ENCODE assay signal across 4 mouse cellular contexts in genomic region chr14:56062213-56062612, GRCm38 (mm10). TPM values are rescaled to one million over a fixed set of nuclear protein-coding genes. Genes with fewer than 3 reads are reported as not detected.
"Had no signal": no experiment of that assay in that cellular context is flagged by ENCODE, and none has a peak within 500 bp of the region (broad histone marks: within the 10 kb centered on the region; RNA-seq: fewer than 3 reads in every experiment).

Mcpt4 (minus strand) TSS chr14:56062313.

RNA-seq across cellular contexts. Expression of gene Mcpt4, which starts in this region (rescaled TPM):
- total RNA-seq: neutrophil, adult 5-6 weeks had no signal
- polyA plus RNA-seq: neural tube, embryonic 13.5 days; neural tube, embryonic 14.5 days; testis, adult 2 months had no signal
